Mouse (Mus musculus) splenic B cell, adult 2 months (primary cell): ENCODE data around the gene Zfp867.

ENCODE experiments used
- DNase-seq: peaks from one replicate; pipeline ENCODE4 v3.0.0-alpha.2; 2011; ENCODE audit warnings: low read depth, low spot score
- H3K27me3 ChIP-seq: 2 replicates; pipeline ENCODE4 v1.6.1; 2012; ENCODE audit warnings: mild to moderate bottlenecking, low read length, moderate library complexity, mixed read lengths; ENCODE audit not compliant: control insufficient read depth, poor library complexity, insufficient read depth, severe bottlenecking
- H3K36me3 ChIP-seq: 2 replicates; pipeline ENCODE4 v1.6.1; 2012; ENCODE audit warnings: mild to moderate bottlenecking, low read length, moderate library complexity, mixed read lengths; ENCODE audit not compliant: control insufficient read depth, poor library complexity, insufficient read depth, severe bottlenecking

Gene Zfp867

GRCm38 (mm10) chr11:59496672-59497310 is 24.5 kb upstream of the Zfp867 start:
- Histone ChIP-seq H3K36me3 (peaks cover 13% of the 10 kb centered on the region), H3K27me3 (no peaks in the 10 kb centered on the region)
- no peak for DNase-seq

GRCm38 (mm10) chr11:59486222-59486621 is 13.9 kb upstream of the Zfp867 start:
- no peak for DNase-seq
- no peaks in the 10 kb centered on the region; the same call in 1 of the 2 replicates for H3K36me3 ChIP-seq
- no peaks in the 10 kb centered on the region for H3K27me3 ChIP-seq

- no peak for DNase-seq
- Histone ChIP-seq H3K27me3 (no peaks in the 10 kb centered on the region), H3K36me3 (no peaks in the 10 kb centered on the region; the same call in 1 of the 2 replicates)
These were observed 13.4 kb upstream of the Zfp867 start for GRCm38 (mm10) chr11:59485641-59486040.

- peak; percentile 68 for DNase-seq
- H3K27me3 ChIP-seq = no peaks in the 10 kb centered on the region
- H3K36me3 ChIP-seq = no peaks in the 10 kb centered on the region; the same call in 1 of the 2 replicates
These were observed 10.9 kb upstream of the Zfp867 start for GRCm38 (mm10) chr11:59483212-59483611.

GRCm38 (mm10) chr11:59477240-59477639 is 5.0 kb upstream of the Zfp867 start:
- H3K27me3 ChIP-seq = no peaks in the 10 kb centered on the region
- no peaks in the 10 kb centered on the region for H3K36me3 ChIP-seq
- no peak for DNase-seq

GRCm38 (mm10) chr11:59471413-59472325 is 605 bp downstream of the Zfp867 start:
- no peaks in the 10 kb centered on the region for H3K27me3 ChIP-seq
- H3K36me3 ChIP-seq = 0 out of 2 replicates have a peak, but pooled peaks cover 2% of the 10 kb centered on the region
- peak; percentile 24 for DNase-seq

- DNase-seq = no peak
- H3K36me3 ChIP-seq = peaks cover 9% of the 10 kb centered on the region
- no peaks in the 10 kb centered on the region for H3K27me3 ChIP-seq
These were observed 11.8 kb downstream of the Zfp867 start for GRCm38 (mm10) chr11:59460459-59460858.

- DNase-seq = no peak
- no peaks in the 10 kb centered on the region for H3K27me3 ChIP-seq
- peaks cover 8% of the 10 kb centered on the region for H3K36me3 ChIP-seq
These were observed 13.3 kb downstream of the Zfp867 start for GRCm38 (mm10) chr11:59458973-59459372.

- no peaks in the 10 kb centered on the region for H3K36me3 ChIP-seq
- H3K27me3 ChIP-seq = no peaks in the 10 kb centered on the region
- no peak for DNase-seq
These were observed 15.4 kb downstream of the Zfp867 start for GRCm38 (mm10) chr11:59456891-59457290.

- H3K27me3 ChIP-seq = no peaks in the 10 kb centered on the region
- no peaks in the 10 kb centered on the region for H3K36me3 ChIP-seq
These were observed 15.9 kb downstream of the Zfp867 start for GRCm38 (mm10) chr11:59456346-59456745.

GRCm38 (mm10) chr11:59451086-59451485 is 21.2 kb downstream of the Zfp867 start, which contains the start of gene Snap47:
Snap47 (minus strand) TSS chr11:59451186.
- Histone ChIP-seq H3K27me3 (no peaks in the 10 kb centered on the region), H3K36me3 (no peaks in the 10 kb centered on the region)
- no peak for DNase-seq

More at GRCm38 (mm10) chr11:59456346-59456745, 15.9 kb downstream of the Zfp867 start:
- DNase-seq = no peak

GRCm38 (mm10) chr11:59450230-59450771 is 22.0 kb downstream of the Zfp867 start:
- peak; percentile 63 for DNase-seq
- Histone ChIP-seq H3K27me3 (no peaks in the 10 kb centered on the region), H3K36me3 (no peaks in the 10 kb centered on the region)

- Histone ChIP-seq H3K36me3 (no peaks in the 10 kb centered on the region), H3K27me3 (no peaks in the 10 kb centered on the region)
- DNase-seq = peak; percentile 94
These were observed 22.5 kb downstream of the Zfp867 start, which contains the start of gene Jmjd4 for GRCm38 (mm10) chr11:59449741-59450229. Jmjd4 (plus strand) TSS chr11:59450045.

- no peak for DNase-seq
- Histone ChIP-seq H3K36me3 (no peaks in the 10 kb centered on the region), H3K27me3 (no peaks in the 10 kb centered on the region)
These were observed 29.2 kb downstream of the Zfp867 start for GRCm38 (mm10) chr11:59443102-59443501.
